In genomic region chr17:30609305-30609979, GRCm38 (mm10) we compare ENCODE assay signal across 8 mouse cellular contexts. TPM values are rescaled to one million over a fixed set of nuclear protein-coding genes. Genes with fewer than 3 reads are reported as not detected.
A peak's percentile ranks its signal among the peaks of the same experiment; 100 is the strongest.
DNase-seq lines count a peak whose midpoint lies in the region; ATAC-seq and TF ChIP-seq lines count a peak whose summit lies in the region.
"Had no signal": no experiment of that assay in that cellular context is flagged by ENCODE, and none has a peak within 500 bp of the region (broad histone marks: within the 10 kb centered on the region; RNA-seq: fewer than 3 reads in every experiment).

No protein-coding gene starts in this region.

- no peak for TF ChIP-seq EP300 in MEL (IDR thresholded peaks at IDR 0.05; ENCODE audit: low read depth in 1 of 2, low read length in 2 of 2)

- no peak for TF ChIP-seq RAD21 in MEL (IDR thresholded peaks at IDR 0.05; ENCODE audit: low read depth, low read length)

- H3K4me1 ChIP-seq in MEL (ENCODE audit: control insufficient read depth in 1 of 2, insufficient read depth in 2 of 2, low read length in 2 of 2) = peaks cover 29% of the 10 kb centered on the region in 2 experiments
- H3K4me1 ChIP-seq in cerebellum, adult 2 months (ENCODE audit: control insufficient read depth, insufficient read depth, low read length) = no peaks in the 10 kb centered on the region; the same call in none of the 2 replicates

- no peak; a peak in 2 of 4 replicates for TF ChIP-seq POLR2A in MEL (IDR thresholded peaks at IDR 0.05; ENCODE audit: control insufficient read depth in 1 of 2, insufficient read depth in 1 of 2, low read depth in 1 of 2, low read length in 2 of 2, poor library complexity in 1 of 2)
- no peak for TF ChIP-seq POLR2A in cerebellum, adult 2 months (IDR thresholded peaks at IDR 0.05; ENCODE audit: borderline replicate concordance, insufficient read depth, low read length)

- peak; percentile 46 to 88 for DNase-seq in layer of hippocampus, adult 18-20 months (ENCODE audit: low spot score in 2 of 2)
- DNase-seq in layer of hippocampus, postnatal 25 days (ENCODE audit: extremely low spot score in 1 of 2, low spot score in 1 of 2) = no peak
- peak; percentile 99 for DNase-seq in MEL (ENCODE audit: low read depth, low spot score)
- peak; percentile 73 for DNase-seq in c-Kit-positive CD71-positive TER-119-positive erythroid progenitor cells, embryonic 14.5 days (ENCODE audit: low spot score)
- no peak for DNase-seq in cerebellum, adult 2 months

- H3K79me2 ChIP-seq in MEL (ENCODE audit: control insufficient read depth, insufficient read depth, low read length, poor library complexity) = peaks cover 56% of the 10 kb centered on the region

- no peak for TF ChIP-seq CTCF in MEL (IDR thresholded peaks at IDR 0.05 in 2 of 3, conservative IDR thresholded peaks at IDR 0.05 in 1 of 3; ENCODE audit: control insufficient read depth in 1 of 3, insufficient read depth in 1 of 3, low read depth in 2 of 3, low read length in 3 of 3, poor library complexity in 1 of 3, severe bottlenecking in 1 of 3)
- no peak for TF ChIP-seq CTCF in cerebellum, adult 2 months (IDR thresholded peaks at IDR 0.05; ENCODE audit: borderline replicate concordance, insufficient read depth, low read depth, low read length)

- peak overlapping the region; percentile 53 for H3K9ac ChIP-seq in MEL (ENCODE audit: control insufficient read depth, low read depth, low read length, poor library complexity, severe bottlenecking)
- H3K9ac ChIP-seq: neural tube, embryonic 12.5 days had no signal

- ATAC-seq in megakaryocyte progenitor cell, adult 5-6 weeks (replicated peaks; ENCODE audit: poor library complexity) = peak; percentile 35
- ATAC-seq in granulocyte monocyte progenitor cell, adult 5-6 weeks (replicated peaks; ENCODE audit: poor library complexity, severe bottlenecking) = no peak

- H3K9me3 ChIP-seq in MEL (replicated peaks; ENCODE audit: insufficient read depth, low read length) = no peaks in the 10 kb centered on the region
- H3K9me3 ChIP-seq: neural tube, embryonic 12.5 days had no signal

- H3K4me3 ChIP-seq in MEL (ENCODE audit: control insufficient read depth in 1 of 2, insufficient read depth in 1 of 2, low read depth in 2 of 2, low read length in 2 of 2) = peak overlapping the region; percentile 50 to 59
- H3K4me3 ChIP-seq in cerebellum, adult 2 months (replicated peaks; ENCODE audit: insufficient read depth, low read depth, low read length) = no peak overlapping the region
- H3K4me3 ChIP-seq: neural tube, embryonic 12.5 days had no signal

- WGBS in cerebellum, adult 2 months = 76% methylated on average over 16 of the region's 16 CpGs

- no peaks in the 10 kb centered on the region for H3K27me3 ChIP-seq in MEL (ENCODE audit: control insufficient read depth in 1 of 2, insufficient read depth in 2 of 2, low read length in 2 of 2)
- H3K27me3 ChIP-seq in cerebellum, adult 2 months (ENCODE audit: control insufficient read depth, insufficient read depth, low read length) = no peaks in the 10 kb centered on the region
- H3K27me3 ChIP-seq: neural tube, embryonic 12.5 days had no signal

- H3K36me3 ChIP-seq in MEL (ENCODE audit: control insufficient read depth in 1 of 2, insufficient read depth in 2 of 2, low read length in 2 of 2) = peaks cover 6 to 46% of the 10 kb centered on the region in 2 experiments; a peak in 3 of 4 replicates
- H3K36me3 ChIP-seq: neural tube, embryonic 12.5 days had no signal

- peak overlapping the region; percentile 89 for H3K27ac ChIP-seq in MEL (ENCODE audit: control insufficient read depth, low read depth, low read length)
- H3K27ac ChIP-seq in cerebellum, adult 2 months (ENCODE audit: insufficient read depth, low read length) = no peak overlapping the region
- H3K27ac ChIP-seq: neural tube, embryonic 12.5 days had no signal

TF ChIP-seq in MEL, 35 proteins besides CTCF, POLR2A, EP300 and RAD21:
- peak; percentile 49; the same call in 1 of the 2 replicates for TF ChIP-seq GATA1 (IDR thresholded peaks at IDR 0.05; ENCODE audit: low read depth, low read length)
- TF ChIP-seq TCF12 (IDR thresholded peaks at IDR 0.05; ENCODE audit: low read depth, low read length) = no peak
- no peak for TF ChIP-seq MYC (IDR thresholded peaks at IDR 0.05; ENCODE audit: low read depth, low read length)
- TF ChIP-seq BHLHE40 (IDR thresholded peaks at IDR 0.05; ENCODE audit: borderline replicate concordance, low read depth, low read length) = no peak
- TF ChIP-seq HCFC1 (IDR thresholded peaks at IDR 0.05; ENCODE audit: low read depth, low read length) = no peak
- TF ChIP-seq TAL1 (IDR thresholded peaks at IDR 0.05; ENCODE audit: low read length) = peak; percentile 88
- TF ChIP-seq MAFK (IDR thresholded peaks at IDR 0.05; ENCODE audit: borderline replicate concordance, low read depth, low read length) = no peak
- TF ChIP-seq TBP (IDR thresholded peaks at IDR 0.05; ENCODE audit: low read depth, low read length) = peak; percentile 74
- TF ChIP-seq GABPA (IDR thresholded peaks at IDR 0.05; ENCODE audit: low read depth, low read length) = no peak
- TF ChIP-seq JUND (IDR thresholded peaks at IDR 0.05; ENCODE audit: low read depth, low read length) = no peak
- TF ChIP-seq USF1 (IDR thresholded peaks at IDR 0.05; ENCODE audit: low read depth, low read length) = no peak
- TF ChIP-seq SIN3A (IDR thresholded peaks at IDR 0.05; ENCODE audit: low read length) = no peak
- no peak for TF ChIP-seq MEF2A (IDR thresholded peaks at IDR 0.05; ENCODE audit: extremely low read depth, insufficient replicate concordance, low read depth, low read length, poor library complexity, severe bottlenecking)
- TF ChIP-seq ZKSCAN1 (IDR thresholded peaks at IDR 0.05; ENCODE audit: low read depth, low read length) = no peak
- TF ChIP-seq MAX (IDR thresholded peaks at IDR 0.05; ENCODE audit: low read length) = no peak
- no peak for TF ChIP-seq KAT2A (conservative IDR thresholded peaks at IDR 0.05; ENCODE audit: low read depth, low read length)
- no peak for TF ChIP-seq POLR2AphosphoS2 (IDR thresholded peaks at IDR 0.05; ENCODE audit: low read length)
- TF ChIP-seq MAZ (IDR thresholded peaks at IDR 0.05; ENCODE audit: low read depth, low read length) = no peak
- no peak for TF ChIP-seq NELFE (IDR thresholded peaks at IDR 0.05; ENCODE audit: low read depth, low read length)
- TF ChIP-seq NRF1 (IDR thresholded peaks at IDR 0.05; ENCODE audit: insufficient read depth, low read depth, low read length, poor library complexity, severe bottlenecking) = no peak
- TF ChIP-seq ZNF384 (IDR thresholded peaks at IDR 0.05; ENCODE audit: low read depth, low read length) = no peak
- TF ChIP-seq MXI1 (IDR thresholded peaks at IDR 0.05; ENCODE audit: low read depth, low read length) = no peak

RNA-seq across cellular contexts. Expression of gene Dnah8, which starts 14.7 kb away (rescaled TPM):
- 1 to 10 TPM; 1.7 to 3.1 TPM for total RNA-seq in layer of hippocampus, adult 18-20 months (2021)
- 1 to 10 TPM; 1.6 to 2.4 TPM for total RNA-seq in layer of hippocampus, postnatal 25 days (2021)
- total RNA-seq in MEL (2012; rRNA removed) = 12.3 and 15.4 TPM in 2 replicates
- polyA plus RNA-seq in MEL (2012; ENCODE audit: insufficient read depth in 1 of 2, insufficient read length in 2 of 2, low read depth in 1 of 2, low replicate concordance in 2 of 2, missing spikeins in 1 of 2) = 100 to 1,000 TPM in 1 of 2 experiments, 10 to 100 TPM in 1; 19.5 to 143 TPM
- total RNA-seq in megakaryocyte progenitor cell, adult 5-6 weeks (2015) = 25.8 and 27.1 TPM in 2 replicates
- 19.6 and 34.1 TPM in 2 replicates for total RNA-seq in megakaryocyte progenitor cell, adult 5-6 weeks (2017)
- 18.8 and 23.1 TPM in 2 replicates for total RNA-seq in granulocyte monocyte progenitor cell, adult 5-6 weeks (2014; fragmentation: Nextera tagmentation)
- 20.3 and 28.0 TPM in 2 replicates for total RNA-seq in granulocyte monocyte progenitor cell, adult 5-6 weeks (2017)
- 0.85 and 1.4 TPM in 2 replicates for polyA plus RNA-seq in cerebellum, adult 2 months (2012; rRNA removed)

RNA-seq across cellular contexts. Expression of gene Glo1, which starts 17.2 kb away (rescaled TPM):
- total RNA-seq in layer of hippocampus, adult 18-20 months (2021) = 100 to 1,000 TPM; 199 to 206 TPM
- total RNA-seq in layer of hippocampus, postnatal 25 days (2021) = 100 to 1,000 TPM; 179 to 204 TPM
- total RNA-seq in MEL (2012; rRNA removed) = 258 and 260 TPM in 2 replicates
- polyA plus RNA-seq in MEL (2012; ENCODE audit: insufficient read depth in 1 of 2, insufficient read length in 2 of 2, low read depth in 1 of 2, low replicate concordance in 2 of 2, missing spikeins in 1 of 2) = 100 to 1,000 TPM in 1 of 2 experiments, 10 to 100 TPM in 1; 58.5 to 288 TPM
- total RNA-seq in megakaryocyte progenitor cell, adult 5-6 weeks (2015) = 112 and 117 TPM in 2 replicates
- 118 and 129 TPM in 2 replicates for total RNA-seq in megakaryocyte progenitor cell, adult 5-6 weeks (2017)
- total RNA-seq in granulocyte monocyte progenitor cell, adult 5-6 weeks (2014; fragmentation: Nextera tagmentation) = 52.8 and 91.5 TPM in 2 replicates
- total RNA-seq in granulocyte monocyte progenitor cell, adult 5-6 weeks (2017) = 98.3 and 117 TPM in 2 replicates
- 160 and 165 TPM in 2 replicates for polyA plus RNA-seq in cerebellum, adult 2 months (2012; rRNA removed)

RNA-seq across cellular contexts. Expression of gene Btbd9, which starts 33.2 kb away (rescaled TPM):
- 100 to 1,000 TPM; 153 to 166 TPM for total RNA-seq in layer of hippocampus, adult 18-20 months (2021)
- total RNA-seq in layer of hippocampus, postnatal 25 days (2021) = 100 to 1,000 TPM; 138 to 162 TPM
- 24.7 and 28.8 TPM in 2 replicates for total RNA-seq in MEL (2012; rRNA removed)
- polyA plus RNA-seq in MEL (2012; ENCODE audit: insufficient read depth in 1 of 2, insufficient read length in 2 of 2, low read depth in 1 of 2, low replicate concordance in 2 of 2, missing spikeins in 1 of 2) = 10 to 100 TPM in 1 of 2 experiments, not detected in 1; 33.8 TPM
- total RNA-seq in megakaryocyte progenitor cell, adult 5-6 weeks (2015) = 20.1 and 25.4 TPM in 2 replicates
- 17.2 and 22.9 TPM in 2 replicates for total RNA-seq in megakaryocyte progenitor cell, adult 5-6 weeks (2017)
- total RNA-seq in granulocyte monocyte progenitor cell, adult 5-6 weeks (2014; fragmentation: Nextera tagmentation) = 34.7 and 40.5 TPM in 2 replicates
- total RNA-seq in granulocyte monocyte progenitor cell, adult 5-6 weeks (2017) = 22.0 and 22.1 TPM in 2 replicates
- polyA plus RNA-seq in cerebellum, adult 2 months (2012; rRNA removed) = 32.1 and 32.7 TPM in 2 replicates

Comparison
In these comparisons a context has a peak if more than half of its experiments do, and no peak if none do; other contexts are left out.
1. DNase-seq: peak in layer of hippocampus, adult 18-20 months (2 of 2), MEL (single experiment) and c-Kit-positive CD71-positive TER-119-positive erythroid progenitor cells, embryonic 14.5 days (single experiment); none in layer of hippocampus, postnatal 25 days (0 of 2) and cerebellum, adult 2 months (0 of 2).